Mouse (Mus musculus) adrenal gland, adult 18-20 months (tissue): ENCODE results near the gene Ankrd27. TPM values are rescaled to one million over a fixed set of nuclear protein-coding genes. Genes with fewer than 3 reads are reported as not detected.
A peak's percentile ranks its signal among the peaks of the same experiment; 100 is the strongest.

Experiments
- DNase-seq, 2 experiments: peaks; one replicate each; pipeline ENCODE4 v3.0.0; 2021 to 2022; ENCODE audit warnings: low spot score in 2 of 2
- total RNA-seq, 2 experiments: library from RNA; stranded (reverse); gene quantifications; 1 replicate in 1 of 2; 2 replicates in 1 of 2; pipeline ENCODE4 v1.2.3; 2021

Gene Ankrd27
- total RNA-seq, 2 experiments from 2014 or later = 28.7 to 30.2 TPM

GRCm38 (mm10) chr7:35687229-35687628 is 101.2 kb downstream of the Ankrd27 start:
- peak in 1 of 2 experiments; percentile 17 for DNase-seq

- DNase-seq = no peak
These were observed 102.2 kb downstream of the Ankrd27 start for GRCm38 (mm10) chr7:35688276-35688675.

Other genes starting within 250 kb of the Ankrd27 start
- gene Faap24, start 189.4 kb upstream of the Ankrd27 start, total RNA-seq = 1 to 10 TPM; 5.2 to 6.9 TPM
- gene Cep89, start 189.2 kb upstream of the Ankrd27 start, total RNA-seq = 10 to 100 TPM; 11.9 to 16.0 TPM
- not detected for gene Slc7a9, start 137.4 kb upstream of the Ankrd27 start, total RNA-seq
- under 1 TPM; 0.07 to 0.10 TPM for gene Tdrd12, start 48.5 kb upstream of the Ankrd27 start, total RNA-seq
- gene Nudt19, start 29.9 kb upstream of the Ankrd27 start, total RNA-seq = 10 to 100 TPM; 51.1 to 53.2 TPM
- gene Rgs9bp, start 662 bp upstream of the Ankrd27 start, total RNA-seq = under 1 TPM; 0.29 to 0.30 TPM
- 10 to 100 TPM; 75.9 to 76.2 TPM for gene Pdcd5, start 61.3 kb downstream of the Ankrd27 start, total RNA-seq
- 10 to 100 TPM; 51.0 to 57.2 TPM for gene Dpy19l3, start 168.2 kb downstream of the Ankrd27 start, total RNA-seq
- 10 to 100 TPM; 23.5 to 26.6 TPM for gene Zfp507, start 216.8 kb downstream of the Ankrd27 start, total RNA-seq